Mouse (Mus musculus): ENCODE measurements around the gene Nol10. TPM values are rescaled to one million over a fixed set of nuclear protein-coding genes. Genes with fewer than 3 reads are reported as not detected.

Nol10 gene
- total RNA-seq, 2 experiments from 2014 or later: 17.1 to 21.6 TPM

- no peak for DNase-seq
Measured at GRCm38 (mm10) chr12:17408312-17408711, 60.1 kb downstream of the Nol10 start.

GRCm38 (mm10) chr12:17411242-17411641, 63.0 kb downstream of the Nol10 start:
- DNase-seq: no peak

GRCm38 (mm10) chr12:17411797-17412526, 63.7 kb downstream of the Nol10 start:
- DNase-seq: no peak

GRCm38 (mm10) chr12:17414734-17415133, 66.5 kb downstream of the Nol10 start:
- no peak for DNase-seq

- DNase-seq: no peak
Measured at GRCm38 (mm10) chr12:17420168-17420810, 72.0 kb downstream of the Nol10 start.

- no peak for DNase-seq
Measured at GRCm38 (mm10) chr12:17425254-17426169, 77.3 kb downstream of the Nol10 start.

- no peak for DNase-seq
Measured at GRCm38 (mm10) chr12:17426735-17427134, 78.5 kb downstream of the Nol10 start.

GRCm38 (mm10) chr12:17430578-17430977, 82.3 kb downstream of the Nol10 start:
- no peak for DNase-seq

GRCm38 (mm10) chr12:17431166-17431565, 82.9 kb downstream of the Nol10 start:
- DNase-seq: no peak

- DNase-seq: no peak
Measured at GRCm38 (mm10) chr12:17431812-17432332, 83.6 kb downstream of the Nol10 start.

- DNase-seq: no peak
Measured at GRCm38 (mm10) chr12:17433712-17434111, 85.5 kb downstream of the Nol10 start.

- DNase-seq: no peak
Measured at GRCm38 (mm10) chr12:17436471-17436870, 88.2 kb downstream of the Nol10 start.

GRCm38 (mm10) chr12:17440251-17440651, 92.0 kb downstream of the Nol10 start:
- peak; percentile 62 to 65 for DNase-seq

GRCm38 (mm10) chr12:17441495-17441894, 93.2 kb downstream of the Nol10 start:
- peak; percentile 77 to 81 for DNase-seq

- DNase-seq: peak; percentile 40 to 49
Measured at GRCm38 (mm10) chr12:17444406-17444805, 96.1 kb downstream of the Nol10 start.

GRCm38 (mm10) chr12:17445251-17445650, 97.0 kb downstream of the Nol10 start:
- peak; percentile 37 to 56 for DNase-seq

- no peak for DNase-seq
Measured at GRCm38 (mm10) chr12:17448781-17449180, 100.5 kb downstream of the Nol10 start.

GRCm38 (mm10) chr12:17449661-17450091, 101.4 kb downstream of the Nol10 start:
- no peak for DNase-seq

GRCm38 (mm10) chr12:17450503-17450902, 102.2 kb downstream of the Nol10 start:
- DNase-seq: no peak

- no peak for DNase-seq
Measured at GRCm38 (mm10) chr12:17450908-17451307, 102.7 kb downstream of the Nol10 start.

GRCm38 (mm10) chr12:17452273-17452672, 104.0 kb downstream of the Nol10 start:
- DNase-seq: peak in 1 of 2 experiments; percentile 35

- DNase-seq: no peak
Measured at GRCm38 (mm10) chr12:17453918-17454317, 105.7 kb downstream of the Nol10 start.

All from adrenal gland, postnatal 36 days (tissue).